Mouse (Mus musculus) spleen, embryonic (tissue): Measurements from ENCODE around the gene Lin7b.

Experiments
- CTCF ChIA-PET: fragments of 350-600 bp; sonication (Branson Sonifier 250); formaldehyde crosslinking; loops from one replicate; lab custom pipeline; 2022; lab: Charles Lee

Gene Lin7b

GRCm38 (mm10) chr7:45355318-45356020, 14.9 kb downstream of the Lin7b start:
- CTCF ChIA-PET = no interaction called here

- CTCF ChIA-PET = interaction anchor here (0.6 kb wide), 1 partner anchor 476 kb away, joined by 3 read pairs; no protein-coding TSS in a partner anchor
These were observed 17.3 kb downstream of the Lin7b start for GRCm38 (mm10) chr7:45353041-45353440.

GRCm38 (mm10) chr7:45346905-45347304, 23.5 kb downstream of the Lin7b start:
- CTCF ChIA-PET = interaction anchor here (0.7 kb wide), 1 partner anchor 172 kb away, joined by 3 read pairs; no protein-coding TSS in a partner anchor

GRCm38 (mm10) chr7:45343543-45343942, 26.8 kb downstream of the Lin7b start:
- CTCF ChIA-PET = no interaction called here

- CTCF ChIA-PET = interaction anchor here (0.7 kb wide), 1 partner anchor 152 kb away, joined by 4 read pairs; no protein-coding TSS in a partner anchor
These were observed 28.3 kb downstream of the Lin7b start for GRCm38 (mm10) chr7:45342081-45342480.

DNA sequence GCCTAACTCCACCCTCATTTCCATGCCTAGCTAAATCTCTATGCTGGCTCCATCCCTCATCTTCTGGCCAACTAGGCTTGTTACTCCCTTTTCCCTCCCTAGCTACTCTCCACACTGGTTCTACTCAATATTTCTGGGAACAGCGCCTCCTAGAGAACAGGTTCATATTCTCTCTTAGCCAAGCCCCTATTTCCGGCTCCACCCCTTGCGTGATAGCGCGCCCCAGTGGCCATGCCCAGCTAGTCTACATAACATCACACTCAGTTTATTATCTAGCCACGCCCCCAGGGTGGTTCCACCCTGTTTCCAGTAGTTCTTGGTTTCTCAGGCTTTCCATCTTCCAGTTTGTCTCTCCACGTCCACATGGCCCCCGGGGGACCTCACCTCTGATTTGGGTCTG, 29.1 kb downstream of the Lin7b start:
- CTCF ChIA-PET = interaction anchor here (0.6 kb wide), 1 partner anchor 166 kb away, joined by 3 read pairs; no protein-coding TSS in a partner anchor

- CTCF ChIA-PET = interaction anchor here (0.6 kb wide), 1 partner anchor 165 kb away, joined by 3 read pairs; no protein-coding TSS in a partner anchor
These were observed 29.7 kb downstream of the Lin7b start for GRCm38 (mm10) chr7:45340669-45341068.

- CTCF ChIA-PET = no interaction called here
These were observed 30.3 kb downstream of the Lin7b start for GRCm38 (mm10) chr7:45340066-45340442.

GRCm38 (mm10) chr7:45339410-45340065, 30.8 kb downstream of the Lin7b start:
- CTCF ChIA-PET = no interaction called here

DNA sequence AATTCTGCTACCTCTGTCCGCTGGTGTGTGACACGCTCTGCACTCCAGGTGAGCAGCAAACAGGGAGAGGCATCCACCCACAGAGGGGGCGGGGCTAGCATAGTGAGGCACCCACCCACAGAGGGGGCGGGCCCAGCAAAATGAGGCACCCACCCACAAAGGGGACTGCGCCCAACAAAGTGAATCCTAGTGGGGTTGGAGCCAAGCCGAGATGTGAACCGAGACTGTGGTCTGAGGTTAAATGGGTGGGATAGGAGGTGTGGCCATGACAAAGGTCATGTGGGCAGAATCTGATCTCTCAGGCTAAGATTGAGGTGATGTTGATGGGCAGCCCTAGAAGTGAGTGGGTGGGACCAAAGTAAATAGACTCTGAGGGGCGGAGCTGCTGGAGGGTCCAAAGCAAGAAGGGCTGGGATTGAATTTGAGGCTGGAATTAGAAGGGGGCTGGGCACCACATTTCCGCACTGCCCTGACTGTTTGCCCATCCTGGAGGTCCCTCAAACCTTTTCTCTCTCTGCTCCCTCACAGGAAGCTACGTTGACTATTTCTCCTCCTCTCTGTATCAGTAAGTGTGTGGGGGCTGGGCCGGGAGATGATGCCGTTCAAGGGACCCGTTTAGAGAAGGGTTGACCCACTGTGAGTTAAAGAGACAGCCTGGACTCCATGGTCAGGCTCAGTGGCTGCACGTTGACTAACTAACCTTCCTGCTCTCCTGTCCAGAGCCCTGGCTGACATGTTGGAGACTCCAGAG, 32.0 kb downstream of the Lin7b start:
- CTCF ChIA-PET = interaction anchor here (0.8 kb wide), 1 partner anchor 74 kb away, joined by 4 read pairs; no protein-coding TSS in a partner anchor

DNA sequence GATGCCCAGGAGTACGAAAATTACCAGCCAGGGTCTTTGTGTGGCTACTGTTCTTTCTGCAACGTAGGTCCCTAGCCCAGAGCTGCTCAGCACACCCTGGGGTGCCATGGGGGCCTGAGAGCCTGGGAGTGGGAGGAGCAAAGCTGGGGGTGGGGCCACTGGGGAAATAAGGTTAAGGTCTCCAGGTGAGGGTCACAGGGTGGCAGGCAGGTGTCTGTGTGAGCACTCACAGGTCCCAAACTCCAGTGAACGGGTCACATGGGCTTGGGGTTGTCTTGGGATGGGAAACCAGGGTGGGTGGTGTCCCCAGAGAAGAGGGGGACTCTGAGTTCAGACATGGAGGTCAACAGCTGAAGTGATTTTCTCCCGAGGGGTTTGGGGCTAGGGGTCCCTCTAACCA, 32.9 kb downstream of the Lin7b start:
- CTCF ChIA-PET = no interaction called here

GRCm38 (mm10) chr7:45336319-45336718, 34.1 kb downstream of the Lin7b start:
- CTCF ChIA-PET = no interaction called here

DNA sequence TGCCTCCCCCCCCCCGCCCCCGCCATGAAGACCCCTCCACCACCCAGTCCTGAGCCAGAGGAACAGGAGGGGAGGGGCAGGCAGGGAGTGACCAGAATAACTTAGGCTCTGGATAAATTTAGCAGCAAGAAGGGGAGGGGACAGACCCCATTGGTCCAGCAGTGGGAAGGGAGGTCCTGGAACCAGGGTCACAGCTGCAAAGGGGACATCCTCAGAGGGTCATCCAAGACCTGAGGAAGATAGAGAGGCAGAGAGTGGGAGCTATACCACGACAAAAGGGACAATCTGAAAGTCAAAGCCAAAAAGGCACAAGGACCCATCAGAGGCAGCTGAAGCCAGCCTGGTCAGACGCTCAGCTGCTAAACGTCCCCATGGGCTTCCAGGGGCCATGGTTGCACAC, 35.3 kb downstream of the Lin7b start, which contains the start of gene Hrc:
Gene Hrc, plus strand, starts transcription at position 235 of the 400 bp plus-strand sequence.
- CTCF ChIA-PET = interaction anchor here (0.7 kb wide), 2 partner anchors 14 to 423 kb away, joined by 6 to 21 read pairs; no protein-coding TSS in a partner anchor

GRCm38 (mm10) chr7:45334605-45335004, 35.8 kb downstream of the Lin7b start:
- CTCF ChIA-PET = interaction anchor here (0.6 to 0.7 kb wide), 3 partner anchors 14 to 423 kb away, joined by 3 to 21 read pairs (median 6); no protein-coding TSS in a partner anchor

- CTCF ChIA-PET = no interaction called here
These were observed 36.9 kb downstream of the Lin7b start, which contains the start of gene Trpm4 for GRCm38 (mm10) chr7:45333431-45333982. TSS of gene Trpm4 (minus strand) at chr7:45333780.

- CTCF ChIA-PET = no interaction called here
These were observed 37.5 kb downstream of the Lin7b start for GRCm38 (mm10) chr7:45332685-45333425.

DNA sequence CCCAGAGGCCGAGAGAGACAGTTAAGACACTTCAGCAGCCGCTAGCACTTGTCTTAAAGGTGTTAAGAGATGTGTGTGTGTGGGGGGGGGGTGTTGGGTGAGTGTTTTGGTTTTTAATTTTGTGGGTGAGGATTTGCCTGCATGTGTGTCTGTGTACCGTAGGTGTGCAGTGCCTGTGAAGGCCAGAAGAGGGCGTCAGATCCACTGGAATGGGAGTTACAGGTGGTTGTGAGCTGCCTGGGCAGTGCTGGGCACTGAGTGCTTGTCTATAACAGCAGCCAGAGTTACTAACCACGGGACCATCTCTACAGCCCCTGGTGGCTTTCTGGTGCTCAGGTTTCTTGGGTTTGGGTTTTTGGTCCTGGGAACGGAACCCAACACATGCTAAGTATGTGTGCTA, 38.9 kb downstream of the Lin7b start:
- CTCF ChIA-PET = interaction anchor here (0.7 kb wide), 1 partner anchor 179 kb away, joined by 7 read pairs; no protein-coding TSS in a partner anchor

GRCm38 (mm10) chr7:45328841-45329475, 41.4 kb downstream of the Lin7b start:
- CTCF ChIA-PET = no interaction called here

DNA sequence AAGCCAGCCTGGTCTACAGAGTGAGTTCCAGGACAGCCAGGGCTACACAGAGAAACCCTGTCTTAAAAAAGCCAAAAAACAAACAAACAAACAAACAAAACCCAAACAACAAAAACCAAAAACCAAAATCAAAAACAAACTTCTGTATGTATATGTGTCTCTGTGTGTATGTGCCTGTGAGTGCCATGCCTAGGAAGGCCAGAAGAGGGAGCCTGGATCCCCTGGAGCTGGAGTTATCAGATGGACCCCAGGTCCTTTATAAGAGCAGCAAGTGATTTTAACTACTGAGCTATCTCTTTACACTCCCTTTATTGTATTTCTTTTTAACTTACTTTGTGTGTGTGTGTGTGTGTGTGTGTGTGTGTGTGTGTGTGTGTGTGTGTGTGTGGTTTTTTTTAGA, 44.6 kb downstream of the Lin7b start:
- CTCF ChIA-PET = interaction anchor here (0.6 kb wide), 1 partner anchor 8 kb away, joined by 3 read pairs; no protein-coding TSS in a partner anchor

- CTCF ChIA-PET = interaction anchor here (0.6 kb wide), 1 partner anchor 37 kb away, joined by 3 read pairs; no protein-coding TSS in a partner anchor
These were observed 47.3 kb downstream of the Lin7b start for GRCm38 (mm10) chr7:45323069-45323468.
